Mouse (Mus musculus) small intestine, adult 2 months (tissue): ENCODE measurements around the gene Agbl4.

Experiments used
- CTCF ChIP-seq: fragments of 200-500 bp; IDR thresholded peaks from 2 replicates; pipeline ENCODE4 v1.5.1; 2012; ENCODE audit warnings: low read depth, mild to moderate bottlenecking, control low read depth, inconsistent platforms, low read length, moderate library complexity, mixed read lengths; ENCODE audit not compliant: insufficient replicate concordance, insufficient read length; ENCODE audit errors: extremely low read depth
- POLR2A ChIP-seq: fragments of 200-500 bp; IDR thresholded peaks from 2 replicates; pipeline ENCODE4 v1.6.1; 2012; ENCODE audit warnings: low read depth, mild to moderate bottlenecking, control low read depth, inconsistent platforms, low read length, moderate library complexity

DNA sequence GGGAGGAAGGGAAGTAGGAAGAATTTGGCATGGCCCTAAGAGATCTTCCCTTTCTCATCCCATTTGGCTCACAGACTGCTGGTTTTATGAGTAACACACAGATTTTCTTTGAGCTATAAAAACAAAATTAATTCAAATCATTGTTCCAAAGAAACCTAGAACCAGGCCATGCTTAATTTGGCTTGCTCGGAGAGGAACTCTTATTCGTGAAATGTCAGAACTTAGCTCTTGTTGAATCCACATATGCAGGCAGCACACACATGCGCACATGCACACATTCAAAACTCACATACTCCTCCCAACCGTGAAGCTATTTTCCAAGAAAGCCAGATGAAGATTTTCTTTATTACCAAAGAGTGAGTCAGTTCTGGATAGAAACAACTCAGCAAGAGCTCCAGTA is 621.9 kb downstream of the Agbl4 start:
- TF ChIP-seq CTCF (no peak), POLR2A (no peak)
